8 mouse cellular contexts compared by ENCODE assay signal in the genomic region with DNA sequence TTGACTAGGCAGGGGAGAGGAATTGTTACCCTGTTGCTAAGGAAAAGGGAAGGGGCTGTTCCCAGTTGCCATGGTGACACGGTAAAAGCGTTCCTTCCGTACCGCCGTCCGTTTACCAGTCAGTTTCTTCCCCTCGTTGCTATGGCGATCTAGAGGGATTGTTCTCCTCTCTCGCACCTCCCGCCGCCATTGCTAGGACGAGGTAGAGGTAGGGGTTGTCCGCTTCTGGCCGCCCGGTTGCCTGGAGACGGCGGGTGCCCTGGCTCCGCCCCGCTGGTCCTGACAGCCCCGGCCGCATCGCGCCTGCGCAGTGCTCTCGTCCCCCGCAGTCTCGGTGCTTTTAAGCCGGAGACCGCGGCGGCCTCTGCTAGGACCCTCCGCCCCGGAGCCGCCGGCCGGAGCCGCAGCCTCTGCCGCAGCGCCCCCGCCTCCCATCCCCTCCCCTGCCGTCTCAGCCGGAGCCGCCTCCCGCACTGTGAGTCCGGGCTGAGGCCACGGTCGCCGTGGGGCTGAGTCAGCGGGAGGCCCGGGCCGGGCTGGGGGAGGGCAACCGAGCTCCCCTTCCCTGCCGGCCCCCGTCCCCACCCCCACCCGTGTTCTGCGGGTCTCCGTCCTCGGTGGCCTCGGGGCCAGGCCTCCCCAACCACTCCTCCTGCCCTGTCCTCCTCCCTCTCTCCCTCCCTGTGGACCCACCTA. TPM values are rescaled to one million over a fixed set of nuclear protein-coding genes. Genes with fewer than 3 reads are reported as not detected.
DNase-seq lines count a peak whose midpoint lies in the region; ATAC-seq and TF ChIP-seq lines count a peak whose summit lies in the region.

Gene Mapre3, plus strand, starts transcription at position 218 of the 696 bp plus-strand sequence.

- DNase-seq in embryo, embryonic 10 days (ENCODE audit: low spot score): peak; percentile 98
- peak; percentile 92 for DNase-seq in gastrocnemius, postnatal 10 days
- peak; percentile 73 for DNase-seq in hindlimb bud, embryonic 11.5 days (ENCODE audit: extremely low spot score, low read depth, low spot score)
- DNase-seq in left cerebral cortex, adult 2 months (ENCODE audit: extremely low spot score in 1 of 2, low spot score in 2 of 2): peak; percentile 93 to 94
- peak; percentile 79 for DNase-seq in retina, postnatal 7 days (ENCODE audit: low read depth, low spot score)
- DNase-seq in urinary bladder, adult 18-20 months (ENCODE audit: low spot score in 2 of 2): peak; percentile 82 to 93

- intact Hi-C loops in left cerebral cortex, adult 2 months (cut with DNase I): loop anchor here (1.0 to 2.0 kb wide), 3 partner anchors 40 to 74 kb away; partner anchors contain the start of gene Agbl5

- no peaks in the 10 kb centered on the region for H3K36me3 ChIP-seq in macrophage (ENCODE audit: inconsistent target)

- ATAC-seq in activated CD4-positive, CD25-positive, alpha-beta regulatory T cell, adult 4 months: peak; percentile 84

- peak within 1 kb of the TSS; percentile 95 for H3K4me3 ChIP-seq in left cerebral cortex, adult 2 months
- H3K4me3 ChIP-seq in macrophage (ENCODE audit: inconsistent target): peak within 1 kb of the TSS; percentile 23; the same call in 1 of the 2 replicates

- TF ChIP-seq CTCF in left cerebral cortex, adult 2 months (IDR thresholded peaks at IDR 0.05): no peak; the same call in 1 of the 2 replicates

- 1% methylated on average over 44 of the region's 59 CpGs for WGBS in macrophage (ENCODE audit: missing documents)

- H3K27ac ChIP-seq in left cerebral cortex, adult 2 months: peak within 1 kb of the TSS; percentile 93
- no peak within 1 kb of the TSS for H3K27ac ChIP-seq in macrophage

- H3K79me2 ChIP-seq in macrophage (ENCODE audit: inconsistent target): no peaks in the 10 kb centered on the region

RNA-seq across cellular contexts. Expression of gene Mapre3, which starts in this region (rescaled TPM):
- 1 to 10 TPM; 2.5 to 2.7 TPM for polyA plus RNA-seq in activated CD4-positive, CD25-positive, alpha-beta regulatory T cell, adult 4 months (2017; shearing (Covaris generic))
- total RNA-seq in gastrocnemius, postnatal 10 days (2021): 10 to 100 TPM; 65.0 to 81.1 TPM
- 100 to 1,000 TPM; 219 to 236 TPM for total RNA-seq in left cerebral cortex, adult 2 months (2021)
- total RNA-seq in macrophage (2018; cell fraction: chromatin; rRNA removed): 10 to 100 TPM in 23 of 26 experiments, 1 to 10 TPM in 3; 2.8 to 40.7 (median 27.0) TPM
- total RNA-seq in macrophage (2018; cell fraction: cytosol; rRNA removed): 10 to 100 TPM in 2 of 26 experiments, 1 to 10 TPM in 24; 5.1 to 11.5 (median 7.4) TPM
- 10 to 100 TPM in 19 of 26 experiments, 1 to 10 TPM in 7; 3.8 to 29.6 (median 14.1) TPM for total RNA-seq in macrophage (2018; cell fraction: nucleus; rRNA removed)
- 5.1 to 9.3 TPM (median 8.4 TPM) in 3 replicates for polyA plus RNA-seq in macrophage (2018)
